Mouse (Mus musculus) CD4-positive, CD25-positive, alpha-beta regulatory T cell, adult 2 months (primary cell): ENCODE measurements around the gene Tlr7.
"Not testable (repeated sequence)": the region's sequence is repeated elsewhere in the genome, so short reads cannot be mapped to it uniquely, and the experiment has no call there.

Experiments
- DNase-seq: peaks from one replicate; pipeline ENCODE4 v3.0.0-alpha.2; 2012; ENCODE audit warnings: low read depth, low spot score

Gene Tlr7

DNA sequence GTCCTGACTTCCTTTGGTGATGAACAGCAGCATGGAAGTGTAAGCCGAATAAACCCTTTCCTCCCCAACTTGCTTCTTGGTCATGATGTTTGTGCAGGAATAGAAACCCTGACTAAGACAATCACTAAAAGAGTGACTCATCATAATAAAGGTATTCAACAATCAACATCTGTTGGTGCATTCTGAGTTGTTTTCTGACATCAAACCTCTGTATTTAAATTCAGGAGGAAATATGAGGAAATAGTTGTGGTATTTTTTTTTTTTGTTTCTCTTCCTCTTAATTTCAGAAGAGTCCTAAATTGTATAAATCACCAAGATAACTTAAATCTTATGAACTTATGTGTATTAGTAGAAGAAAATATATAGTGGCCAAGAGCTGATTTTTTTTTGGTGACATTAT lies 28.3 kb downstream of the Tlr7 start:
- DNase-seq, result not testable (repeated sequence)

GRCm38 (mm10) chrX:167276953-167277352 lies 53.4 kb downstream of the Tlr7 start:
- DNase-seq, result peak; percentile 79

DNA sequence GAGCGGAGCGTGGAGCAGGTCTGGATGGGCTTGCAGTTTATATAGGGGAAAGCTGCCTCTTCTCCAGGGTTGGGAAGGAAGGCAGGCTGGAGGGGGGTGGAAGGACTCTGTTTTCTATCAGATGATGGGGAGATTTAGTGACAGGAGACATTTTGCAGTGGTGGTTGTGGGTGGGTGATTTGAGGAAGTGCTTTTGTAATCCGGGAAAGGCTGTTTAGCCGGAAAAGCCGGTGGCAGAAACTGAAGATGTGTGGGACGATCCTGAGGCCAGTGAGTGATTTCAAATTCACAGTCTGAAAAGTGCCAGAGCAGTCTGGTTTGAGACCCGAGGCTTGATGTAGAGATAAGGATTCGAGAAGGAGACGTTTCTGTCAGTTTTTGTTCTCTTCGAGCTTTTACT lies 53.8 kb downstream of the Tlr7 start:
- no peak for DNase-seq

DNA sequence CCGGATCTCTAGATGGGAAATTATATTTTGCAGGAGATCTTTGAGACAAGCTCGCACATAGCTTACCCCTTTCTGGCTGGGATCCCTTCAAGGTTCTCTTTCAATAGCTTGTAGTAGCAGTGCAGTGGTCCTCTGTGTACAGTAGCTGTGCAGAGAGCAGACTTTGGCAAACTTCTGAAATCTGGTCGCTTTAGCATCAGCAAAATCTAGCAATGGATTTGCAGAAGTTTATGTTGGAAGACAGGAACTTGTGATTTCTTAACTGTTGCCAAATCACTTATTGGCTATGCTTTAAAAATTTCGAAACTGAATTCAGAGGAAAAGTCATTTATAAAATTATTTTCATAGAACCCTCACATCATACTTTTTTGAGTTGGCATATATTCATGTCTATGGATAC lies 66.3 kb downstream of the Tlr7 start, which contains the start of gene Tlr8:
Gene Tlr8, minus strand, starts transcription at position 244 of the 400 bp plus-strand sequence.
- DNase-seq, result no peak

DNA sequence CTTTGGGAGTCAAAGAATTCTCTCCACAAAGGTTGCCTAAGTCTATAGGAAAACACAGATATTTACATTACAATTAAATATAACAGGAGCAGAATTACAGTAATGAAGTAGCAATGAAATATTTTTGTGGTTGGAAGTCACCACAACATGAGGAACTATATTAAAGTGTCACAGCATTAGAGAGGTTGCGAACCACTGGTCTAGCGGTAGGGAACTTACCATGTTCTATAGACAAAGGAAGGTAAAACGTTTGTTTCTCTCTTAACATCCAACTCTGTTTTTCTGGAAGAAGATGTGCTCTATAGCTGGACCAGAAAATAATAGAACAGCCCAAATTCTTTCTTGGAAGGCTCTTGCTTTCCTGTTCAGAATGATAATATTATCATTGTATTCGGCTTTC lies 66.8 kb downstream of the Tlr7 start:
- no peak for DNase-seq
